Mouse (Mus musculus) ES-Bruce4 (cell line): ENCODE measurements at regions not wholly inside any gene's neighbourhood (a gene's known extent, or its start where the extent isn't known, plus 50 kb on each side); places are given as distances from the start of the nearest gene placed in this dataset.

ENCODE experiments used
- H3K27ac ChIP-seq: 2 replicates; pipeline ENCODE4 v1.5.1; 2012; ENCODE audit warnings: low read length, inconsistent platforms; ENCODE audit not compliant: insufficient read depth
- H3K27me3 ChIP-seq: 2 replicates; pipeline ENCODE4 v1.6.1; 2012; ENCODE audit warnings: mild to moderate bottlenecking, low read length, inconsistent platforms; ENCODE audit not compliant: control insufficient read depth, poor library complexity, insufficient read depth, severe bottlenecking
- H3K36me3 ChIP-seq: 2 replicates; pipeline ENCODE4 v1.6.1; 2012; ENCODE audit warnings: inconsistent platforms, mild to moderate bottlenecking, low read length, moderate library complexity; ENCODE audit not compliant: control insufficient read depth, poor library complexity, insufficient read depth, severe bottlenecking
- H3K4me1 ChIP-seq: one replicate; pipeline ENCODE4 v1.8.1; 2011; ENCODE audit warnings: low read length; ENCODE audit not compliant: control insufficient read depth, insufficient read depth
- H3K4me3 ChIP-seq: 2 replicates; pipeline ENCODE4 v1.5.1; 2011; ENCODE audit warnings: low read depth, mild to moderate bottlenecking, low read length
- H3K9ac ChIP-seq: 2 replicates; pipeline ENCODE4 v1.6.1; 2012; ENCODE audit warnings: low read depth, mild to moderate bottlenecking, inconsistent platforms; ENCODE audit not compliant: poor library complexity, severe bottlenecking
- H3K9me3 ChIP-seq: replicated peaks from 2 replicates; pipeline ENCODE4 v1.6.1; 2012; ENCODE audit warnings: mild to moderate bottlenecking, low read length, inconsistent platforms; ENCODE audit not compliant: control insufficient read depth, poor library complexity, insufficient read depth, severe bottlenecking
- CTCF ChIP-seq: IDR thresholded peaks from one replicate; pipeline ENCODE4 v1.8.1; 2011; ENCODE audit warnings: low read depth, low read length
- EP300 ChIP-seq: IDR thresholded peaks from 2 replicates; pipeline ENCODE4 v1.6.1; 2011; ENCODE audit warnings: low read depth, low read length; ENCODE audit not compliant: insufficient read depth
- POLR2A ChIP-seq: IDR thresholded peaks from one replicate; pipeline ENCODE4 v1.8.1; 2011; ENCODE audit warnings: low read length; ENCODE audit not compliant: insufficient read depth

DNA sequence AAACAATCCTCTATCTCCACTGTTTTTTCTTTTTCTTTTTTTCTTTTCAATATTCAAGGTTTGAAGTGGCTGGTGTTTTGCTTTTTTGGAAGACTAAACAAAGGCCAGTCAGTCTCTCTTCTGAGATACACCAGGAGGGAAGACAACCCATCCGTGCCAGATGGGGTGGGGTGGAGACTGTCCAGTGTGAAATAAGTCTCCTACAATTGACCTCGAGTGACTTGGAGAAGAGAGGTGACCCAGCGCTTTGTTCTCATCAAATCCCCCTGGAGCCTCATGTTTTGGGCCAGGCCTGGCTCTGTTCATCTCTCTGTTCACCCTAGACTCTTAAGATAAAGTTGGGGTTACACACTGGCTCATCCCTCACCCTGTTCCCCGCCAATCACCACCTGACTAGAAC lies 169.2 kb upstream of the Tbca start:
- Histone ChIP-seq H3K4me3 (no peak overlapping the region), H3K27ac (no peak overlapping the region), H3K9me3 (no peaks in the 10 kb centered on the region), H3K36me3 (no peaks in the 10 kb centered on the region), H3K27me3 (peaks cover 2% of the 10 kb centered on the region; the same call in 1 of the 2 replicates), H3K9ac (no peak overlapping the region), H3K4me1 (no peaks in the 10 kb centered on the region)
- no peak for TF ChIP-seq EP300

DNA sequence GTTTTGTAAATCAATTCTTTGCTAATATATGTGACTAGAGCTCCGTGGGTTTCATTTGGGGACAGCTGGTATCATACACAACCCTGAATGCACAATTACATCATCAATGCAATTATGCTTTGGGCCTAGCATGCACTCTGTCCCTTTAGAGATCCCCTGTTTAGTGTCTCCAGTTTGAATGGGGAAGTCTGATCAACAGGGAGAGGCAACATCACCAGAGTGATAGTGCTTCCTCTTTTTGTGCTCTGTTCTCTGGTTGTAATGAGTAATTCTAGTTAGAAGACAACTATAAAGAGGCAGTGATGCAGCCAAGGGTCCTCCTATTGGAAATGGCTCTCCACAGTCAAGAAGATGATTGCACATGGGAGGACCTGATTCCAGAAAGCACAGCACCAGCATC lies 158.7 kb upstream of the Tbca start:
- Histone ChIP-seq H3K9me3 (no peaks in the 10 kb centered on the region), H3K4me3 (no peak overlapping the region), H3K36me3 (no peaks in the 10 kb centered on the region), H3K27me3 (no peaks in the 10 kb centered on the region), H3K9ac (no peak overlapping the region), H3K4me1 (no peaks in the 10 kb centered on the region), H3K27ac (no peak overlapping the region)
- no peak for TF ChIP-seq CTCF
- no peak for TF ChIP-seq EP300
- TF ChIP-seq POLR2A: no peak

DNA sequence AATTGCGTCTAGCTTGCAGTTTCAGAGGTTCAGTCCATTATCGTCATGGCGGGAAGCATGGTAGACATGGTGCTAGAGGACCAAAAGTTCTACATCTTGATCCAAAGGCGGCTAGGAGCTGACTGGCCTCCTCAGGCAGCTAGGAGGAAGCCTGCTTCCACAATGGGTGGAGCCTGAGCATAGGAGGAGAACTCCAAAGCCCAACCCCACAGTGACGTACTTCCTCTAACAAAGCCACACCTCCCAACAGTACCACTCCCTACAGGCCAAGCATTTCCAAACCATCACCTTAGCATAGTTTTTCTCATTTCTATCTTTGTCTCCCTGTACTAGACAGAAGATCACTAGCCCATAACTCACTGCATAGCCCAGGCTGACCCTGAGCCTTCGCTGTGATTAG lies 158.0 kb upstream of the Tbca start:
- no peak for TF ChIP-seq CTCF
- TF ChIP-seq POLR2A: no peak
- no peak for TF ChIP-seq EP300
- Histone ChIP-seq H3K4me1 (no peaks in the 10 kb centered on the region), H3K9ac (no peak overlapping the region), H3K27ac (no peak overlapping the region), H3K36me3 (no peaks in the 10 kb centered on the region), H3K27me3 (no peaks in the 10 kb centered on the region), H3K9me3 (no peaks in the 10 kb centered on the region), H3K4me3 (no peak overlapping the region)

DNA sequence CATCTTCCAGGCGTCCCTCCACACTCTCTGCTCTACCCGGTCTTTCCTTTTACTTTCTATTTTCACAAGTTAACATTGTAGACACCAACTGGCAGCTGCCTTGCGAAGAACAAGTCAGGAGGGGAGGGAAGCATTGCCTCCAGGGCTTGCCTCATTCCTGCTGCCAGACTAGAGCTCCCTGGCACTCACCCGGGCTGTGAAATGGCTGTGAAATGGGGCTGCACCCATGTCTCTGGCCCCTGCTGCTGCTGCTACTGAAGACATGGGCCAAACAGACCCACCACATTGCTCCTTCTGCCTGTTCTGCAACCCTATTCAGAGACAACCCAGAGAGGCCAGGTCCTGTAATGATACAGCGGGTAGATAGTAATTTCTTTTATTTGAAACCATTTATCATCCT lies 156.0 kb upstream of the Tbca start:
- Histone ChIP-seq H3K4me3 (no peak overlapping the region), H3K9me3 (no peaks in the 10 kb centered on the region), H3K27me3 (no peaks in the 10 kb centered on the region), H3K27ac (no peak overlapping the region), H3K4me1 (no peaks in the 10 kb centered on the region), H3K36me3 (no peaks in the 10 kb centered on the region), H3K9ac (no peak overlapping the region)
- TF ChIP-seq EP300 (no peak), POLR2A (no peak), CTCF (no peak)

DNA sequence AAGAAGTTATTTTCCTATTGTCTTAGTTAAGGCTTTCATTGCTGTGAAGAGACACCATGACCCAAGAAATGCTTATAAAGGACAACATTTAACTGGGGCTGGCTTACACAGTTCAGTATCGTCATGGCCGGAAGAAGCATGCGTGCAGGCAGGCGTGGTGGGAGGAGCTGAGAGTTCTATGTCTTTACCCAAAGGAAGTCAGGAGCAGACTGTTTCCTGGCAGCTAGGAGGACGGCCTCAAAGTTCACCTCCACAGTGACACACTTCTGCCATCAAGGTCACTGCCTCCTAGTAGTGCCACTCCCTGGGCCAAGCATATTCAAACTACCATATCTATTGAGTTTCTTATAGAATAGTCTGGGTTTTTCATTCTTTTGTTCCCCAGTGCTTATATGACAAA lies 148.4 kb upstream of the Tbca start:
- H3K27me3 ChIP-seq: no peaks in the 10 kb centered on the region
- no peaks in the 10 kb centered on the region for H3K36me3 ChIP-seq
- H3K4me3 ChIP-seq: no peak overlapping the region
- no peak overlapping the region for H3K9ac ChIP-seq
- no peak overlapping the region for H3K27ac ChIP-seq
- H3K4me1 ChIP-seq: peaks cover 2% of the 10 kb centered on the region
- TF ChIP-seq EP300 (no peak), POLR2A (no peak), CTCF (no peak)
- no peaks in the 10 kb centered on the region for H3K9me3 ChIP-seq

DNA sequence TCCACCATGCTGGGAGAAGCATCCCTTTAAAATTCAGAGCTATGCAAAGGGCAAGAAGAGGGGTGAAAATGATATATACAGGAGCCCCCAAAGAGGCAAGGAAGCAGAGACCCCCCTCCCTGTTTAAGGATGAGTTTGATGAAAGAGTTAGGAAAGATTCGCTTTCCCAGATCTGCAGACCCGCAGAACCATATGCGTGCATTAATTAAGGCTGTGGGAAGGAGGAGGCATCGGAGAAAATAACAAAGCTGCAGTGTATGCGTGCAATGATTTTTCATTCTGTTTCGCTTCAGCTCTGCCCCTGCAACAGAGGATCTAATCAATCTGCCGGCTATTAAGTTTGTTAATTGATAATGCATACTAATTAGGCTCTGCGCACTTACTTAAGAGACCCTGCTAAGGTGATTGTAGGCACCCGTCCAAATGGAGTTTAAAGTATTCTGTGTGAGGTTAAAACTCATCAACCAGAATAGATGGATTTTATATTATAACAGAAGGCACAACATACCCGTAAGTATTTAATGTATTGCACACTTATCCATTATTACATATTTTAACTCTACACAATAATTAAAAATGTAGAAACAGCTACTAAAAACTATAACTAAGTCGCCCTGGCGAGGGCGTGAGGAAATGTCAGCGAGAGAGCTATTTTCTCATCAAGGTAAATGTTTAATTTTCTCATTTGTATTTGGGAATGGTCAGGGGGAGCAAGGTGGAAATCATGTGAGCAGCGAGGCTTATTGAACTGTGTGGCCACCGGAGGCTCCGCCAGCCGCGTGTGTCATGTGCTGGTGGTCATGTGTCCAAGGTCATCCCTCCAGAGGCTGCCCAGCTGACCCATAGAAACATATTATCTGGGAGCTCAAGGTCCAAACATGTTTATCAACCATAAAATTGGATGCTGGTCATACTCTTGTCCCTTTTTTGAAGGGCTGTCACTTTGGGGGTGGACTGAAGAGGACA lies 143.2 kb upstream of the Tbca start:
- H3K27me3 ChIP-seq: no peaks in the 10 kb centered on the region
- H3K4me3 ChIP-seq: no peak overlapping the region
- no peak overlapping the region for H3K27ac ChIP-seq

More for the DNA sequence above, 143.2 kb upstream of the Tbca start:
- no peak for TF ChIP-seq CTCF
- no peak for TF ChIP-seq EP300
- TF ChIP-seq POLR2A: no peak
- Histone ChIP-seq H3K4me1 (peaks cover 12% of the 10 kb centered on the region), H3K36me3 (no peaks in the 10 kb centered on the region), H3K9me3 (no peaks in the 10 kb centered on the region), H3K9ac (no peak overlapping the region)
